Mouse (Mus musculus): Measurements from ENCODE around the gene Bag3.

DNA sequence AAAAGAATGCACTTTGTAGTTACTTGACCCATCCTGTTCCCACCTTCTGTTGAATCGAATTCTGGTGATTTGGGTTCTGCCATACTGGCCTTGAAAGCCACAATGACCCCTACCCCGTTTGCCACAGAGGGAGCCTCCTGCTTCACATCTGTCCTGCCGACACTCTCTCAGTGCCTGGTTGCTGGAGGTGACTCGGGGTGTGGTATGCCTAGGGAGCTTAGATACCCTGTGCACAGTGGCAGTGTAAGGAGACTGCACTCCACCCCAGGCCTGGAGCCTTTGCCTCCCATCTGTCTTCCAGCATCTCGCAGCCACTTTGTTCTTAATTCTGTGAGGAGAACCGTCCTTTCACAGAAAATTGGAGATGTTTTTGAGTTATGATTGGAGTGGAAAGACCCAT lies 5.7 kb downstream of the Bag3 start:
- TF ChIP-seq GATA1 (IDR thresholded peaks at IDR 0.05; ENCODE audit: low read length) (no peak), TAL1 (IDR thresholded peaks at IDR 0.05; ENCODE audit: low read length) (no peak)
